8 mouse cellular contexts compared by ENCODE assay signal in the genomic region with DNA sequence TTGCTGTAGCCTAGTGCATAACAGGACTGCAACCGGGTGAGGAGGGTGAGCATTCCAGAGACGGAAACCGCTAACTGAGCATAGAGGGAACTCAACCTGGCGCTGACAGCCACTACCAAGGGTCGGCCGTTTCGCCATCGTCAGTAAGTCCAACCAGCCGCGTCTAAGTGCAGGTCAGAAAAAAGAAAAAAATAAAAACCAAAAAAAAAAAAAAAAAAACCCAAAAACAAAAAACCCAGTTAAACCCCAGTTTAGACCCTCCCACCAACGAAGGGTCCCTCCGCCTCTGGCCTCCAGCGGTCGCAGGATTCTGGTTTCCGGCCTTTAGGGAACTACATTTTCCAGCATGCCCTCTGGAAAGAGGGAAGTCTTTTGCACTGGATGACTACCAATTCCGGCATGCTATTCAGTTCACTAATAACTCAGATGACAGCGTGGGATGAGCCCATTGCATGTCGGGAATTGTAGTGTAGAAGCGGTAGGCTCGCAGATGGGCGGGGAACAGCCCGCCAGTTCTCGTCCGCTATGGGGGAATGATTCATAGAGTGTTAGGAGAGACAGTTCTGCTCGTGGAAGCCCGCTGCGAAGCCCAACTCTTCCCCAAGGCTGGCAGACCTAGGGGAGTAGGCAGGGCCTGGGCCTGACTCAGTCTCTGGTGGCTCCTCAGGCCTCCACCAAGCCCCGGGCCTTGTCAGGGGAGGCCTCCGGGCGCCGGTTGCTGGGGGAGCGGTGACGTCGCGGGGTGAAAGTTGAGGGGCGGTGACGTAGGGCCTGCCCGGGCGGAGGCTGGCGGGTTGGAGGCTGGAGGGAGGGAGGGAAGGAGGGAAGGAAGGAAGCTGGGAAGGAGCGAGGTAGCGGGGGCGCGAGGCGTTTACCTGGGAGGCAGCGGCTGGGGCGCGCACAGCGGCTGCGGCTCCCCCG. TPM values are rescaled to one million over a fixed set of nuclear protein-coding genes. Genes with fewer than 3 reads are reported as not detected.
DNase-seq lines count a peak whose midpoint lies in the region; ATAC-seq and TF ChIP-seq lines count a peak whose summit lies in the region.

TSS of gene Ric8b (plus strand) at position 807 of the 921 bp plus-strand sequence.

- intact Hi-C loops in heart, postnatal 25 days (cut with DNase I) = loop anchor here (2.0 to 5.0 kb wide), 2 partner anchors 54 to 80 kb away; no protein-coding TSS in a partner anchor

- peak; percentile 98 for ATAC-seq in forebrain, embryonic 15.5 days (replicated peaks)
- ATAC-seq in neutrophil, adult 5-6 weeks (ENCODE audit: extremely low read depth, insufficient number of reproducible peaks, low FRiP score, poor library complexity, severe bottlenecking) = peak; percentile 97

- H3K27me3 ChIP-seq in forebrain, embryonic 15.5 days = peaks cover 3% of the 10 kb centered on the region; the same call in 1 of the 2 replicates

- H3K4me3 ChIP-seq in ES-E14 (ENCODE audit: insufficient read depth in 1 of 2, low read depth in 1 of 2, low read length in 2 of 2, poor library complexity in 1 of 2, severe bottlenecking in 1 of 2) = peak within 1 kb of the TSS; percentile 73 to 95
- peak within 1 kb of the TSS; percentile 62 for H3K4me3 ChIP-seq in forebrain, embryonic 15.5 days
- H3K4me3 ChIP-seq in lung, adult 2 months (replicated peaks; ENCODE audit: extremely low read depth, low read depth, low read length) = peak within 1 kb of the TSS; percentile 74

- peak within 1 kb of the TSS; percentile 82 for H3K27ac ChIP-seq in ES-E14 (ENCODE audit: insufficient read depth, low read depth, low read length, poor library complexity, severe bottlenecking)
- H3K27ac ChIP-seq in forebrain, embryonic 15.5 days (replicated peaks) = peak within 1 kb of the TSS; percentile 98

- in situ Hi-C loops in ES-E14 (cut with MboI; ENCODE audit: low sequenced_read_pairs in 2 of 2, unreplicated experiment in 2 of 2) = no loop called here

- peak; percentile 93 for DNase-seq in ES-E14 (ENCODE audit: low read depth, low spot score)
- peak; percentile 96 for DNase-seq in cerebellum, adult 11-12 months
- peak; percentile 92 for DNase-seq in heart, postnatal 25 days (ENCODE audit: low spot score)
- peak; percentile 96 to 98 for DNase-seq in layer of hippocampus, adult 18-20 months (ENCODE audit: low spot score in 2 of 2)
- DNase-seq in lung, adult 2 months = peak; percentile 100
- peak; percentile 88 to 90 for DNase-seq in thymus, adult 18-20 months

- no peaks in the 10 kb centered on the region for H3K36me3 ChIP-seq in ES-E14 (ENCODE audit: control insufficient read depth, insufficient read depth, low read length, poor library complexity, severe bottlenecking)
- no peaks in the 10 kb centered on the region for H3K36me3 ChIP-seq in forebrain, embryonic 15.5 days

- peak within 1 kb of the TSS; percentile 88 for H3K9ac ChIP-seq in ES-E14 (ENCODE audit: insufficient read depth, low read depth, low read length, poor library complexity, severe bottlenecking)
- peak within 1 kb of the TSS; percentile 83 for H3K9ac ChIP-seq in forebrain, embryonic 15.5 days (replicated peaks)

- TF ChIP-seq CTCF in lung, adult 2 months (IDR thresholded peaks at IDR 0.05; ENCODE audit: insufficient read depth, low read length) = no peak

- WGBS in forebrain, embryonic 15.5 days = under 1% methylated on average over 50 of the region's 51 CpGs
- under 1% methylated on average over 50 of the region's 51 CpGs for whole genome bisulfite sequencing in lung, adult 2 months

- peak within 1 kb of the TSS; percentile 68 for H3K4me2 ChIP-seq in forebrain, embryonic 15.5 days (replicated peaks)

- TF ChIP-seq POLR2A in lung, adult 2 months (IDR thresholded peaks at IDR 0.05; ENCODE audit: borderline replicate concordance, extremely low read depth, low read depth, low read length) = peak; percentile 71; the same call in 1 of the 2 replicates

- peaks cover 4 to 5% of the 10 kb centered on the region in 2 experiments; a peak in 3 of 4 replicates for H3K4me1 ChIP-seq in ES-E14 (ENCODE audit: control insufficient read depth in 2 of 2, insufficient read depth in 2 of 2, low read length in 2 of 2, poor library complexity in 1 of 2)
- H3K4me1 ChIP-seq in forebrain, embryonic 15.5 days = peaks cover 27% of the 10 kb centered on the region
- H3K4me1 ChIP-seq in lung, adult 2 months (ENCODE audit: control insufficient read depth, insufficient read depth, low read length) = peaks cover 7% of the 10 kb centered on the region; the same call in 1 of the 2 replicates

- H3K9me3 ChIP-seq in ES-E14 (ENCODE audit: control insufficient read depth, insufficient read depth, low read depth, low read length) = no peaks in the 10 kb centered on the region
- no peaks in the 10 kb centered on the region for H3K9me3 ChIP-seq in forebrain, embryonic 15.5 days

TF ChIP-seq in ES-E14, 5 proteins besides CTCF, POLR2A, EP300 and RAD21:
- TF ChIP-seq HCFC1 (IDR thresholded peaks at IDR 0.05; ENCODE audit: borderline replicate concordance, insufficient read depth, low read length) (peak; percentile 99), MAFK (IDR thresholded peaks at IDR 0.05; ENCODE audit: insufficient read depth, low read depth, low read length) (no peak), ZC3H11A (IDR thresholded peaks at IDR 0.05; ENCODE audit: borderline replicate concordance, low read depth, low read length) (no peak), CHD2 (IDR thresholded peaks at IDR 0.05; ENCODE audit: low read depth, low read length) (peak; percentile 51; the same call in 1 of the 2 replicates), ZNF384 (IDR thresholded peaks at IDR 0.05; ENCODE audit: low read depth, low read length) (peak; percentile 94)

RNA-seq across cellular contexts. Expression of gene Ric8b, which starts in this region (rescaled TPM):
- 17.2 TPM in 2 replicates for total RNA-seq in ES-E14 (2012; rRNA removed)
- polyA plus RNA-seq in forebrain, embryonic 15.5 days (2015; fragmentation: Nextera tagmentation; extraction: Ambion mirVana) = 40.5 and 43.6 TPM in 2 replicates
- 10 to 100 TPM; 30.1 to 32.3 TPM for total RNA-seq in heart, postnatal 25 days (2021)
- 10 to 100 TPM; 44.9 to 45.8 TPM for total RNA-seq in layer of hippocampus, adult 18-20 months (2021)
- 8.5 and 12.9 TPM in 2 replicates for polyA plus RNA-seq in lung, adult 2 months (2012; rRNA removed)
- 24.4 and 31.8 TPM in 2 replicates for total RNA-seq in neutrophil, adult 5-6 weeks (2017)

Comparison
In these comparisons a context has a peak if more than half of its experiments do, and no peak if none do; other contexts are left out.
1. Peak in every context shown above with its lines: DNase-seq, ATAC-seq, H3K4me3 ChIP-seq and H3K27ac ChIP-seq.